Mouse (Mus musculus): ENCODE results near the gene Ccdc61.

Gene Ccdc61

GRCm38 (mm10) chr7:18910241-18910831 is at the start of gene Ccdc61:
Gene Ccdc61 (minus strand): TSS chr7:18910415.
- peak; percentile 99 for DNase-seq (ENCODE audit: extremely low read depth, low read depth, low spot score)

GRCm38 (mm10) chr7:18959446-18959845 is 49.2 kb upstream of the Ccdc61 start:
- no peak for DNase-seq (ENCODE audit: extremely low read depth, low read depth, low spot score)

GRCm38 (mm10) chr7:18958384-18958766 is 48.2 kb upstream of the Ccdc61 start:
- no peak for DNase-seq (ENCODE audit: extremely low read depth, low read depth, low spot score)

- no peak for DNase-seq (ENCODE audit: extremely low read depth, low read depth, low spot score)
Measured at GRCm38 (mm10) chr7:18957569-18958383, 47.6 kb upstream of the Ccdc61 start.

- no peak for DNase-seq (ENCODE audit: extremely low read depth, low read depth, low spot score)
Measured at GRCm38 (mm10) chr7:18951397-18951796, 41.2 kb upstream of the Ccdc61 start.

- no peak for DNase-seq (ENCODE audit: extremely low read depth, low read depth, low spot score)
Measured at GRCm38 (mm10) chr7:18950523-18951315, 40.5 kb upstream of the Ccdc61 start.

GRCm38 (mm10) chr7:18949781-18950522 is 39.7 kb upstream of the Ccdc61 start:
- DNase-seq (ENCODE audit: extremely low read depth, low read depth, low spot score), result no peak

- DNase-seq (ENCODE audit: extremely low read depth, low read depth, low spot score), result no peak
Measured at GRCm38 (mm10) chr7:18948151-18948550, 37.9 kb upstream of the Ccdc61 start.

GRCm38 (mm10) chr7:18942815-18943214 is 32.6 kb upstream of the Ccdc61 start:
- no peak for DNase-seq (ENCODE audit: extremely low read depth, low read depth, low spot score)

GRCm38 (mm10) chr7:18942376-18942775 is 32.2 kb upstream of the Ccdc61 start:
- no peak for DNase-seq (ENCODE audit: extremely low read depth, low read depth, low spot score)

GRCm38 (mm10) chr7:18927759-18928158 is 17.5 kb upstream of the Ccdc61 start:
- no peak for DNase-seq (ENCODE audit: extremely low read depth, low read depth, low spot score)

GRCm38 (mm10) chr7:18926911-18927310 is 16.7 kb upstream of the Ccdc61 start:
- DNase-seq (ENCODE audit: extremely low read depth, low read depth, low spot score), result no peak

- no peak for DNase-seq (ENCODE audit: extremely low read depth, low read depth, low spot score)
Measured at GRCm38 (mm10) chr7:18926041-18926790, 16.0 kb upstream of the Ccdc61 start.

- no peak for DNase-seq (ENCODE audit: extremely low read depth, low read depth, low spot score)
Measured at GRCm38 (mm10) chr7:18925162-18925938, 15.1 kb upstream of the Ccdc61 start, which contains the start of gene Nova2. Gene Nova2 (plus strand): TSS chr7:18925888.

GRCm38 (mm10) chr7:18924321-18924720 is 14.1 kb upstream of the Ccdc61 start:
- DNase-seq (ENCODE audit: extremely low read depth, low read depth, low spot score), result no peak

- DNase-seq (ENCODE audit: extremely low read depth, low read depth, low spot score), result no peak
Measured at GRCm38 (mm10) chr7:18923711-18924191, 13.5 kb upstream of the Ccdc61 start.

GRCm38 (mm10) chr7:18923267-18923666 is 13.1 kb upstream of the Ccdc61 start:
- DNase-seq (ENCODE audit: extremely low read depth, low read depth, low spot score), result no peak

GRCm38 (mm10) chr7:18922807-18923206 is 12.6 kb upstream of the Ccdc61 start:
- DNase-seq (ENCODE audit: extremely low read depth, low read depth, low spot score), result no peak

- DNase-seq (ENCODE audit: extremely low read depth, low read depth, low spot score), result no peak
Measured at GRCm38 (mm10) chr7:18921069-18921468, 10.9 kb upstream of the Ccdc61 start.

Data from fat pad, adult 2 months (tissue).